Mouse (Mus musculus): ENCODE data around the gene Ccdc51. TPM values are rescaled to one million over a fixed set of nuclear protein-coding genes. Genes with fewer than 3 reads are reported as not detected.

Ccdc51 gene
- polyA plus RNA-seq, 1 experiment from 2014 or later: 12.7 TPM

DNA sequence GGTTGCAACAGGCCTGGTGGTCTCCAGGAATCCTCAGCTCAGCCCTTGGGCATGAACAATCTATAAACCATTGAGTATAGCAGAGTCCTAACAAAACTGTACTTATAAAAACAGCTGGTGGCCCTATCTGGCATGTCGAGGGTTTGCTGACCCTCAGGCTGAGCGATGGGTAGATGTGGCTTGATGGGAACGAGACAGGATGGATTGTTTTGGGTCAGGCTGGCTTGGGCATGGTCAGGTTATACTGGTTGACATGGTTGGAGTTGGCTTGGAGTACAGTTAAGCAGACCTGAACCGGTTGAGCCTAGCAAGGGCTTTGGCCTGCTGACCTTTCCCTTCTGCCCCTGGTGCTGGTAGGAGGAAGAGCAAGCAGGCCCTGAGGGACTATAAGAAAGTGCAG is 28.8 kb downstream of the Ccdc51 start:
- H3K9ac ChIP-seq (ENCODE audit: low read depth, low read length): no peak overlapping the region
- no peaks in the 10 kb centered on the region for H3K9me3 ChIP-seq (ENCODE audit: control insufficient read depth)
- H3K4me3 ChIP-seq (ENCODE audit: low read depth, low read length): no peak overlapping the region
- H3K27me3 ChIP-seq (replicated peaks; ENCODE audit: control insufficient read depth, insufficient read depth, low read length): no peaks in the 10 kb centered on the region
- WGBS: 80% methylated on average over 4 of the region's 4 CpGs
- no peak for TF ChIP-seq CTCF (IDR thresholded peaks at IDR 0.05; ENCODE audit: low read depth)
- H3K4me2 ChIP-seq (replicated peaks; ENCODE audit: low read depth): no peak overlapping the region
- no peak for ATAC-seq
- no peaks in the 10 kb centered on the region for H3K4me1 ChIP-seq (replicated peaks; ENCODE audit: control insufficient read depth, insufficient read depth, low read length)
- H3K27ac ChIP-seq (ENCODE audit: low read depth, low read length): no peak overlapping the region
- peaks cover 41% of the 10 kb centered on the region for H3K36me3 ChIP-seq (ENCODE audit: control insufficient read depth, insufficient read depth)

DNA sequence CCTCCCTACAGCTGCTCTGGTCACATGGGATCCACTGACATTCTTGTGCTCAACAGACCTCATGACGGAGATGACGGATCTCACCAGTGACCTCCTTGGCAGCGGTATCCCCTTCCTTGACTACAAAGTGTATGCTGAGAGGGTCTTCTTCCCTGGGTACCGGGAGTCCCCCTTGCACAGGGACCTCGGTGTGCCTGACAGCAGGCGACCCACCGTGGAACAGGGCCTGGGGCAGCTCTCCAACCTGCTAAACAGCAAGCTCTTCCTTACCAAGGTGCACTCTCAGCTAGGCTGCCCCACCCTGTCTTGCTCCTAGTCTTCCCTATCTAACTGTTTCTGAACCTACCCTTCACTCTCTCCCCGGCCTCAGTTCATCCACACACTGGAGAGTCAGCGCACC is 29.3 kb downstream of the Ccdc51 start:
- no peaks in the 10 kb centered on the region for H3K4me1 ChIP-seq (replicated peaks; ENCODE audit: control insufficient read depth, insufficient read depth, low read length)
- H3K27ac ChIP-seq (ENCODE audit: low read depth, low read length): no peak overlapping the region
- no peak for ATAC-seq
- 92% methylated on average over 9 of the region's 9 CpGs for WGBS
- H3K9me3 ChIP-seq (ENCODE audit: control insufficient read depth): no peaks in the 10 kb centered on the region
- no peak overlapping the region for H3K4me3 ChIP-seq (ENCODE audit: low read depth, low read length)
- H3K4me2 ChIP-seq (replicated peaks; ENCODE audit: low read depth): no peak overlapping the region
- H3K9ac ChIP-seq (ENCODE audit: low read depth, low read length): no peak overlapping the region
- peaks cover 37% of the 10 kb centered on the region for H3K36me3 ChIP-seq (ENCODE audit: control insufficient read depth, insufficient read depth)
- H3K27me3 ChIP-seq (replicated peaks; ENCODE audit: control insufficient read depth, insufficient read depth, low read length): no peaks in the 10 kb centered on the region
- no peak for TF ChIP-seq CTCF (IDR thresholded peaks at IDR 0.05; ENCODE audit: low read depth)

DNA sequence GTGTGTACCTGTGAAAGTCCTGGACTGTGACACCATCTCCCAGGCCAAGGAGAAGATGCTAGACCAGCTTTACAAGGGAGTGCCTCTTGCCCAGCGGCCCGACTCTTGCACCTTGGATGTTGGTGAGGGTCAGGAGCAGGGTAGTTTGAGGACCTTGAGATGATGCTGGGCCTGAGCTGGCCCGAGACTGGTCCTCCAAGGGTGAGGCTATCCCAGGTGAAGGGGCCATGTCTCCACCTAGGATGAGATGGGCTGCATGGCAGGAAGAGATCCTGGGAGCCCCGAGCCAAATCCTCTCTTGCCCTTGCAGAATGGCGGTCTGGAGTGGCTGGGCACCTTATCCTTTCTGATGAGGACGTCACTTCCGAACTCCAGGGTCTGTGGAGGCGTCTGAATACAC is 31.0 kb downstream of the Ccdc51 start:
- H3K36me3 ChIP-seq (ENCODE audit: control insufficient read depth, insufficient read depth): peaks cover 34% of the 10 kb centered on the region
- 91% methylated on average over 8 of the region's 8 CpGs for WGBS
- no peak for ATAC-seq

DNA sequence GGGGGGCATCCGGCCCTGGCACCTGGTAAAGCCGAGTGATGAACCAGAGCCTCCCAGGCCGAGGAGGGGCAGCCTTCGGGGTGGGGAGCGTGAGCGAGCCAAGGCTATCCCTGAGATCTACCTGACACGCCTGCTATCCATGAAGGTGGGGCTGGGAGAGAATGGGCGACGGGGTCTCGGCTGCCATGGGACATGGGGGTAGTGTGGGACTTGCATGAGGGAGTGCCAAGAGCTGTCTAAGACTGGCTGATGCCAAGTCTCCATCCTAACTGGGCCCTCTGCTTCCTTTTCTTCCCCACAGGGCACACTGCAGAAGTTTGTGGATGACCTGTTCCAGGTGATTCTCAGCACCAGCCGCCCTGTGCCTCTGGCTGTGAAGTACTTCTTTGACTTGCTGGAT is 32.0 kb downstream of the Ccdc51 start:
- Histone ChIP-seq H3K27me3 (replicated peaks; ENCODE audit: control insufficient read depth, insufficient read depth, low read length) (no peaks in the 10 kb centered on the region), H3K9me3 (ENCODE audit: control insufficient read depth) (no peaks in the 10 kb centered on the region), H3K9ac (ENCODE audit: low read depth, low read length) (no peak overlapping the region), H3K4me2 (replicated peaks; ENCODE audit: low read depth) (no peak overlapping the region), H3K36me3 (ENCODE audit: control insufficient read depth, insufficient read depth) (peaks cover 29% of the 10 kb centered on the region), H3K4me1 (replicated peaks; ENCODE audit: control insufficient read depth, insufficient read depth, low read length) (no peaks in the 10 kb centered on the region), H3K4me3 (ENCODE audit: low read depth, low read length) (no peak overlapping the region), H3K27ac (ENCODE audit: low read depth, low read length) (no peak overlapping the region)
- TF ChIP-seq CTCF (IDR thresholded peaks at IDR 0.05; ENCODE audit: low read depth): no peak
- WGBS: 91% methylated on average over 11 of the region's 11 CpGs
- no peak for ATAC-seq

More for the DNA sequence above, 31.0 kb downstream of the Ccdc51 start:
- H3K9ac ChIP-seq (ENCODE audit: low read depth, low read length): no peak overlapping the region
- no peaks in the 10 kb centered on the region for H3K27me3 ChIP-seq (replicated peaks; ENCODE audit: control insufficient read depth, insufficient read depth, low read length)
- no peak overlapping the region for H3K27ac ChIP-seq (ENCODE audit: low read depth, low read length)
- H3K4me3 ChIP-seq (ENCODE audit: low read depth, low read length): no peak overlapping the region
- TF ChIP-seq CTCF (IDR thresholded peaks at IDR 0.05; ENCODE audit: low read depth): no peak
- no peaks in the 10 kb centered on the region for H3K9me3 ChIP-seq (ENCODE audit: control insufficient read depth)
- H3K4me2 ChIP-seq (replicated peaks; ENCODE audit: low read depth): no peak overlapping the region
- no peaks in the 10 kb centered on the region for H3K4me1 ChIP-seq (replicated peaks; ENCODE audit: control insufficient read depth, insufficient read depth, low read length)

DNA sequence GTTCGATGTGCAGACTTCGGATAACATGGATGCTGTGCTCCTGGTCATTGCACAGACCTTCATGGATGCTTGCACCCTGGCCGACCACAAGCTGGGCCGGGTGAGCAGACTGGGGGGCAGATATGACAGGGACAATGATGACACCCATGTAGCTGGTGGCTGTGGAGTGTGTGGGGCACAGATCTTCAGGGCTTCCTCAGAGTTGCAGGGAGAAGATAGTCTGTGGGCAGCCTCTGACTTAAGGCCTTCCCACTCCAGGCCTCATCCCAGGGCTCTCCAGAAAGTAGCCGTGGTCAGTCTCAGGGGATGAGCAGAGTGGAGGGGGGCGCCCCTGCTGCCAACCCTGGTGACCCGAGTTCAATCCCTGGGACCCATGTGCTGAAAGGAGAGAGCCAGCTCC is 32.6 kb downstream of the Ccdc51 start:
- no peaks in the 10 kb centered on the region for H3K9me3 ChIP-seq (ENCODE audit: control insufficient read depth)
- no peak overlapping the region; the same call in 1 of the 2 replicates for H3K27ac ChIP-seq (ENCODE audit: low read depth, low read length)
- no peak overlapping the region for H3K4me2 ChIP-seq (replicated peaks; ENCODE audit: low read depth)
- H3K9ac ChIP-seq (ENCODE audit: low read depth, low read length): no peak overlapping the region
- H3K4me1 ChIP-seq (replicated peaks; ENCODE audit: control insufficient read depth, insufficient read depth, low read length): no peaks in the 10 kb centered on the region
- H3K36me3 ChIP-seq (ENCODE audit: control insufficient read depth, insufficient read depth): peaks cover 28% of the 10 kb centered on the region
- no peak overlapping the region for H3K4me3 ChIP-seq (ENCODE audit: low read depth, low read length)
- ATAC-seq: no peak
- no peaks in the 10 kb centered on the region for H3K27me3 ChIP-seq (replicated peaks; ENCODE audit: control insufficient read depth, insufficient read depth, low read length)
- 86% methylated on average over 7 of the region's 7 CpGs for WGBS
- TF ChIP-seq CTCF (IDR thresholded peaks at IDR 0.05; ENCODE audit: low read depth): no peak

DNA sequence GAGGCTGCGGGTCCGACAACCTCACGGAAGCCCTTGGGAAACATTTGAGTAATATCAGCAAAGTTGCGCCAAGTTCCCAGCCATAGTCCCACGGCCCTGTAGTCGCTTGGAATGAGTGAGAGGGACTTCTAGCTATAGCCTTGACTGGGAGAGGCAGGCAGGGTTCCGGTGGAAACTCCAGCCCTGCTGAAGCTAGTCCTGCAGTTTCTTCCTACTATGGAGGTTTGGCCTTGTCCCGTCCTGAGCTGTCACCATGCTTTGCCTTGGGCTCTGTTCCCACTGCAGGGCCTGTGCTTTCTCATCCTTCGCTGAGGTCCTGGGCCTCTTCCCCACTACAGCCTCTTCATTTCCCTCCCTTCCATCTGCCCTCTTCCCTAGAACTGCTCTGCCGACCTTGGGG is 33.9 kb downstream of the Ccdc51 start:
- no peaks in the 10 kb centered on the region for H3K27me3 ChIP-seq (replicated peaks; ENCODE audit: control insufficient read depth, insufficient read depth, low read length)
- no peak overlapping the region for H3K27ac ChIP-seq (ENCODE audit: low read depth, low read length)
- ATAC-seq: no peak
- no peak overlapping the region for H3K4me3 ChIP-seq (ENCODE audit: low read depth, low read length)
- no peak overlapping the region for H3K4me2 ChIP-seq (replicated peaks; ENCODE audit: low read depth)
- no peaks in the 10 kb centered on the region for H3K9me3 ChIP-seq (ENCODE audit: control insufficient read depth)
- no peak for TF ChIP-seq CTCF (IDR thresholded peaks at IDR 0.05; ENCODE audit: low read depth)
- H3K4me1 ChIP-seq (replicated peaks; ENCODE audit: control insufficient read depth, insufficient read depth, low read length): no peaks in the 10 kb centered on the region
- WGBS: 91% methylated on average over 10 of the region's 10 CpGs
- H3K9ac ChIP-seq (ENCODE audit: low read depth, low read length): no peak overlapping the region
- peaks cover 22% of the 10 kb centered on the region for H3K36me3 ChIP-seq (ENCODE audit: control insufficient read depth, insufficient read depth)

DNA sequence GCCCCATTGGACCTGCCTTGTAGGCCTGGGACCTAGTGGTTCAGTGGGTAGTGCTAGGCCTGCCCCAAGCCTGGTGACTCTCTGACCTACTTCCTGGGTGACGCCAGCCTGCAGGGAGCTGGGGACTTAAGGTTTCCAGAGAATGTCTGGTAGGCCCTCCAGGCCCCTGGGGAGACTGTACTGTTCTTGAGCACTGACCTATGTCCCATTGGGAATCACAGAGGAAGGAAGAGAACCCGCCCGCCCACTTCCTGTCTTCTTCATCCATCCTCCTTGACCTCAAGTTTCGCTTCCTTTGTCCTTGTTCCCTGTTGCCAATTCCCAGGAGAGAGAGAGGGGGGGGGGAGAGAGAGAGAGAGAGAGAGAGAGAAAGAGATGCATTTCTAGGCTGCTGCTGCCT is 35.8 kb downstream of the Ccdc51 start:
- ATAC-seq: no peak
- no peak overlapping the region for H3K4me3 ChIP-seq (ENCODE audit: low read depth, low read length)
- H3K9me3 ChIP-seq (ENCODE audit: control insufficient read depth): no peaks in the 10 kb centered on the region
- TF ChIP-seq CTCF (IDR thresholded peaks at IDR 0.05; ENCODE audit: low read depth): no peak
- H3K9ac ChIP-seq (ENCODE audit: low read depth, low read length): no peak overlapping the region
- no peak overlapping the region for H3K27ac ChIP-seq (ENCODE audit: low read depth, low read length)
- no peak overlapping the region for H3K4me2 ChIP-seq (replicated peaks; ENCODE audit: low read depth)
- H3K4me1 ChIP-seq (replicated peaks; ENCODE audit: control insufficient read depth, insufficient read depth, low read length): no peaks in the 10 kb centered on the region
- H3K36me3 ChIP-seq (ENCODE audit: control insufficient read depth, insufficient read depth): 0 out of 2 replicates have a peak, but pooled peaks cover 6% of the 10 kb centered on the region
- H3K27me3 ChIP-seq (replicated peaks; ENCODE audit: control insufficient read depth, insufficient read depth, low read length): no peaks in the 10 kb centered on the region
- 71% methylated on average over 4 of the region's 4 CpGs for WGBS

All from intestine, postnatal 0 days (tissue).